Mouse (Mus musculus): ENCODE measurements at regions not wholly inside any gene's neighbourhood (a gene's known extent, or its start where the extent isn't known, plus 50 kb on each side); places are given as distances from the start of the nearest gene placed in this dataset.
A peak's percentile ranks its signal among the peaks of the same experiment; 100 is the strongest.

DNA sequence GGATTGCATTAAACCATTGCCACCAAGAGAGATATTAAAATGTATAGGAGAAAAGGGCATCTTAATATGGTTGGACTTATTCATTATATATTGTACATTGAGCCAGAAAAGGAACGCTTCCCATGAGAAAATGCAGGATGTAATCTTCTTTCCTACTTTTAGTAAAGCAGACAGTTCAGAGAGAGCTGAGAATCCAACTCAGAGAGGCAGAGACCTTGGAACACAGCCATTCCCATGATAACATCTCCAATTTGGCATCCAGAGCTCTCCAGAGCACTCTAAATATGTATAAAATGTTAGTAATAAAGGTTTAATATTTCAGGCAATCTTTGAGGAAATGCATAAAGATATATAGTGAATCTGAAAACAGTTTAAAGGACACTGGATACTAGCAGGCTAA, 199.3 kb upstream of the Asb5 start:
- no peak for DNase-seq (ENCODE audit: low spot score)

- DNase-seq (ENCODE audit: low spot score): no peak
Measured at GRCm38 (mm10) chr8:54331883-54332282, 197.5 kb upstream of the Asb5 start.

DNA sequence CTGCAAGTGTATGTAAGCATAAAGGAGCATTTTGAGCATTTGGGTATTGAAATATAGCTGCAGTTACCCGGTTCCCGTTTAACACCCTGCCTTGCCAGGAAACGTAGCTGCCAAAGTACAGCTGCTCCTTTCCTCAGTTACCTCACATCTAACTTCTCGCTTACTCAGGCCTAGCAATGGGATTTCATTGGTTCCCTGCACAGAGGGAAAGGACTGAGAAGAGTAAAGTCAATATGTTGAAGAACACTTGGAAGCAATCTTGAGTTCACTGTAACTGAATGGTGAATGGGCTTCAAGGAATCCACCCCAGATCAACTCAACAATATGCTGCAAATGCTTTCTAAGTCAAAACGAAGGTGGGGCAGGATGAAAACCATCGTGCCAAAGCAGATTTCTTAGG, 178.3 kb upstream of the Asb5 start:
- DNase-seq (ENCODE audit: low spot score): no peak

- DNase-seq (ENCODE audit: low spot score): no peak
Measured at GRCm38 (mm10) chr8:54361716-54362115, 167.7 kb upstream of the Asb5 start.

- no peak for DNase-seq (ENCODE audit: low spot score)
Measured at GRCm38 (mm10) chr8:54370501-54370900, 158.9 kb upstream of the Asb5 start.

DNA sequence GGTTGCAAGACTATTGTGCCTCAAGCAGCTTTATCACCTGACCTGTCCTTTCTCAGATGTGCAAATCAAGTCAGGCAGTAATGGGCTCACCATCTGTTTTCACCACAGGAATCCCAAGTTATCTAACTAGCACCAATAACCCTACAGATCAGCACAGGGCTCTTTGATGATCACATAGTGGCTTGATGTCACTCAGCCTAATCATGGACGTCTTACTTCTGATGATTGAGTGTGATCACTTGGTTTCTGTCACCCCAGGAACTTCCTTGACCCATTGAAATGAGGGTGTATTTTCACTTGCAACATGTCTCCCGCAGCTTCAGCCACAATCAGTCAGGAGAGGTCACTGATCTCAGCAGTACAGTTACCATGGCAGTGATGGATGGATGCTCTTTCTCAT, 158.3 kb upstream of the Asb5 start:
- no peak for DNase-seq (ENCODE audit: low spot score)

GRCm38 (mm10) chr8:54372921-54373320, 156.5 kb upstream of the Asb5 start:
- no peak for DNase-seq (ENCODE audit: low spot score)

- DNase-seq (ENCODE audit: low spot score): no peak
Measured at GRCm38 (mm10) chr8:54375373-54376098, 153.8 kb upstream of the Asb5 start.

DNA sequence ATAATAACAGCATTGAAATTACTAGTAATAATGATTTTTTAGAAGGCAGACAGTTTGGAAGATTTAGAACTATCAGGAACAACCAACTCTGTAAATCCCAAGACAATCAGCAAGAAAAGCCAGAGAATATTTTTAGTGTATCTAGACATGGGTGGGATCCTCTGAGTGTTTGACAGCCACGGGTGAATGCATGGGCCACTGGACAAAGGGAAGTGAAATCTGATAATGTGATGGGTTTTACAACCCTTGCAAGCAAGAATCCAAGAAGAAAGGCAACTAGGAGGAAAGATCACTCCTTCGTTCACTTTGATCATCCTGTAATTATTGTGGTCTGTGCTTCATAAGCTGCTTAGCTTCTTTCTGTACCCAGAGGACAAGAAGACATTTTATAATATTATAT, 149.2 kb upstream of the Asb5 start:
- DNase-seq (ENCODE audit: low spot score): no peak

DNA sequence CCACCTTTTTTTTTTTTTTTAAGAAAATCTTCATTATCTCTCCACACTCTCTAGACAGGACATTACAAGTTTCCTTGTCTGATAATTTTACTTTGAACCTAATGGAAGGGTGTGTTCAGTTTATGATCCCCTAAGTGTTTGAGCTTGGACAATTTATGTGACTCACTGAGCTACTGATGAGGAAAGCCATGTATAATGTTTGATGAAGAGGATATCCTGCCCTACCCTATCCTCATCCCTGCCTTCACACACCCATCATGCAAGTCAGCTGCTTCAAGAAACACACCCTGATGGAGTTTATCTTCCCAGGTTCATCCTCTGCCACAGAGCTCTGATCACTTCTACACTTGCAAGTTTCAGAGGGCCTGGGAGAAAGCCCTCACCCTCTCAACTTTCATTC, 136.5 kb upstream of the Asb5 start:
- DNase-seq (ENCODE audit: low spot score): no peak

GRCm38 (mm10) chr8:54393466-54394197, 135.7 kb upstream of the Asb5 start:
- peak; percentile 1 for DNase-seq (ENCODE audit: low spot score)

DNA sequence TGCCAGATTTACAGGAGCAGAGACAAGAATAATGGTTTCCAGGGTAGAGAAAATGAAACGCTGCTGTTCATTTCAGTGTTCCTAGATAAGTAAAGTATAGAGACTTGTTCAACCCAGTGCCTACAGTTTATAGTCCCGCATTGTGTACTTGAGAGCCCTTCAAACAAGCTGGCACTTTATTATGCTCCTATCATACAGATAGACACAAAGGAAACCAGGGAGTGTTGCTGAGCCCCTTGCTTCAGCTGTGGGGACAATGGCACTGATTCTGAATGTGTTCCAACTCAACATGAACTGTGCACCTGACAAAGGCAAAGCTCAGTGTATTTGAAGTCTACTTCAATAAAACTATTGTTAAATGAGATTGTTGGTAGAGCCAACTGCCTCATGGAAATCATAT, 123.7 kb upstream of the Asb5 start:
- DNase-seq (ENCODE audit: low spot score): no peak

DNA sequence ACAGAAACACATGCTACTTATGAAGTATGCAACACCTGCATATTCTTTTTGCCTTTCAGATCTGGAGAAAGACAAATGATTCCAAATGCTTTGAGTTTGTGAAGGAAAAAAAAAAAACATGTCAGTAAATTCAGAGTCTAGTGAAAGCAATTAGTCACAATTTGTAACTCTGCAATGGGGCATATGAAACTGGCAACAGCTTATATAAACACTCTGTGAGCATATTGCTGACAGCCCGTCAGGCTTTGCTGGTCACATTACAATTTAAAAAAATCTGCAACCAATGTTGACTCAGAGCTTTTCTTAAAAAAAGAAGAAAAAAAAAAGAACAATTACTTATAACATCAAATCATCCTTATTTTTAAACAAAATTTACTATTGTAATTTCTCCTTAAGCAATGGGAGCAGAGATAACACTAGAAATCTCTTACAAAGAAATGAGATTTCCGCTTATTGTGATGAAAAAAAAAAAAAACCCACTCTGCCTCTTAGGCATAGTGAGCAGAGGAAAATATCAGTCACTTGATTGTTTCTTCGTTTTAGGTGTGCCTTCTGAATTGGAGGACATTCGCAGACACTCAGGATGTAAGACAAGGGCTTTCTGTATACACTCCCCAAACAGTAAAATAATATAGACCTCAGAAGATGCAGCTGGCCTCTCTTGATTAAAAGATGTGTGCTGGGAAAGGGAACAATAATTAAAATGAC, 115.1 kb upstream of the Asb5 start:
- DNase-seq (ENCODE audit: low spot score): no peak

DNA sequence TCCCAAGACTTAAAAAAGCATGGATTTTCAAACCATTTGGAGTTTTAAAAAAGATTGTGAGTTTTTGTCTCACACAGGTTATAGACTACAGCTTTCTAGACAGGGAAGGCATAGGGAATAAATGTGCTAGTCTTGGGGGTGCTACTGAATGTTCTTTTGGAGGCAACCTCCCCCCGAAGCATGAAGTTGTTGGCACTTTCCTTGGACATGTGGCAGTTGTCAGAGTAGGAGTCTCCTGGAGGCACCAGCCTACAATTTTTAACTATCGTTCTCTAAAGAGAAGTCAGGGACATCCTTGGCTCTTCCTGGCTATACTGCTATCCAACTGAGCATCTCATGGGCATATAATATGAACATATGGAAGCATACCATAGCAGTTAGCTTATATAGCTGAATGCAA, 112.7 kb upstream of the Asb5 start:
- DNase-seq (ENCODE audit: low spot score): no peak

GRCm38 (mm10) chr8:54418035-54418434, 111.3 kb upstream of the Asb5 start:
- DNase-seq (ENCODE audit: low spot score): no peak

DNA sequence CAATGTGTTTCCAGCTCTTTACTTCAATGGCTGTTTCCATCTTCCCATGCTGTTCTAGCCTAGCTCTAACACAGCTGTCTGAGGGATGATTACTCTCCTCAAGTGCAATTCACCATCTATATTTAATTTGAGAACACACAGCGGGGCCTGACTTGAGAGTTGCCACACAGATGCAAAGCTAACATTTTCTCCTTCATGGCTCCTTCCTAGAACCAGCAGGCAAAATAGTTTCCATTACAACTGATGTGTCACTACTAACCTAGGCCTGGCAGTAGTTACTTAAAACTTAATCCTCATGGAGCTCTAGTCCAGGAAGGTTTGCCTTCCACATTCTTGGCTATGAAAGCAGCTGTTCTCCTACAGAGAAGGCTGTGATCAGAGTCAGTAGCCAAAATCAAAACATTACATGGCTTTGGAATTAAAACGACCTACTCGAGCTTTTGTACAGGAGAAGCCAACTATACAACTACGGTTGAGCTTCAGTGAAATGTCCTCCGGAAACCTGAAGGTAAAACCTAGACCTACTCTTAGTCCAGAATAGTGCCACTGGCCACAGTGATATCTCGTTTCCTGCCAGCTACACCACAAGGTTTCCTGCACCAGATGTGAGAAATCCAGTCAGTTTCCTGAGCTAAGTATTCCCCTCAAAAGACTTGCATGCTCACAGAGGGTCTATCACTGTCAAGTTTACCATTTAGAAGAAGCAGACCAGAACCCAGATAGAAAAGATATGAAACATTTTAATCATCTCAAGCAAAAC, 108.9 kb upstream of the Asb5 start:
- DNase-seq (ENCODE audit: low spot score): no peak

DNA sequence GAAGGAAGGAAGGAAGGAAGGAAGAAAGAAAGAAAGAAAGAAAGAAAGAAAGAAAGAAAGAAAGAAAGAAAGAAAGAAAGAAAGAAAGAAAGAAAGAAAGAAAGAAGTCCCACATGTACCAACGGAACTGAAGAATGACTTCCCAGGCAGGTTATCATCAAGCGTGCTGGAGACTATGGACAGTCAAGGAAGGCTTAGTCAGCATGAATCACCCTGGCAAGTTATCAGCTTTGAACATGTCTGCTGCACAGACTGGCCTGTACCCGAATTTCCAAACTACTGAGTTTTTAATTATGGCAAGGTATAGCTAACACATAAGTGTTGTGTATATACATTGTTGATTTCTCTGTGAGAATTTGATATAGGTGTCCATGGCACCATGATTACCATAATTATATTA, 104.3 kb upstream of the Asb5 start:
- DNase-seq (ENCODE audit: low spot score): no peak

DNA sequence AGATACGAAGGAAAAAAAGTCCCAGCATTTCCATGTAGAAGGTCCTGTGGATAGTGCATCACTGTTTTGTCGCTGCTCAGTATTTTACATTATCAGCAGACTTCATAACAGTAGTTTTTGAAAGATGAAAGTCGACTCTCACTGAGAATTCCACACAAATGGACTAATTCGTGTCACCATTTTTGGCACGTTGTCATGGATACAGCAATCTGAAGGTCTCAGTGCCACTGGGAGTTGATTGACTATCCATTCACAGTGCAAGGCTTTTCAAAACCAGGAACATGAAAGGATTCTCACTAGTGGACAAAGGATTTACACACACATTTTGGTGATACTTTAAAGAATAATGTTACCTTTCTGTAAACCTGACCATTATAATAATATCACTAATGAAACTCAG, 93.7 kb upstream of the Asb5 start:
- DNase-seq (ENCODE audit: low spot score): no peak

GRCm38 (mm10) chr8:54441143-54441542, 88.2 kb upstream of the Asb5 start:
- no peak for DNase-seq (ENCODE audit: low spot score)

GRCm38 (mm10) chr8:54442395-54442794, 87.0 kb upstream of the Asb5 start:
- DNase-seq (ENCODE audit: low spot score): no peak

DNA sequence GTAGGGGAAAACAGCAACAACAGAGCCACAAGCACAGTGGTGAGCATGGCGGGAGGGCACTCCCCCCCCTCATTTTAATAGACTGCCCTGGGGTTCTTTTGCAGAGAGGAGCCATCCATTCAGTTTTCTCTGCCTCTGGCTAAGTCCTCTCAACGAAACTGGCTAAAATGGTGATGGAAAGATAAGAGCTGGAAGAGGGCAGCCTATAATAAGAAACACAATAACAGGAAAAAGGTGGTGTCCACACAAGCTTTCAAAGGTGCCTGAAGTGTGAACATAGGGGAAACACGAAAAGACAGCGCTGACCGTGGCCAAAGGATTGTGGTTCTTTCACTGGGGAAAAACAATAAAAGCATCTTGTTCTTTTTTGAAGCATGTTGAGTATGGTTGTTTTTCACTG, 83.0 kb upstream of the Asb5 start:
- no peak for DNase-seq (ENCODE audit: low spot score)

- DNase-seq (ENCODE audit: low spot score): no peak
Measured at GRCm38 (mm10) chr8:54449811-54450210, 79.6 kb upstream of the Asb5 start.
